Mouse (Mus musculus): ENCODE results near the gene Pip4k2a.

DNA sequence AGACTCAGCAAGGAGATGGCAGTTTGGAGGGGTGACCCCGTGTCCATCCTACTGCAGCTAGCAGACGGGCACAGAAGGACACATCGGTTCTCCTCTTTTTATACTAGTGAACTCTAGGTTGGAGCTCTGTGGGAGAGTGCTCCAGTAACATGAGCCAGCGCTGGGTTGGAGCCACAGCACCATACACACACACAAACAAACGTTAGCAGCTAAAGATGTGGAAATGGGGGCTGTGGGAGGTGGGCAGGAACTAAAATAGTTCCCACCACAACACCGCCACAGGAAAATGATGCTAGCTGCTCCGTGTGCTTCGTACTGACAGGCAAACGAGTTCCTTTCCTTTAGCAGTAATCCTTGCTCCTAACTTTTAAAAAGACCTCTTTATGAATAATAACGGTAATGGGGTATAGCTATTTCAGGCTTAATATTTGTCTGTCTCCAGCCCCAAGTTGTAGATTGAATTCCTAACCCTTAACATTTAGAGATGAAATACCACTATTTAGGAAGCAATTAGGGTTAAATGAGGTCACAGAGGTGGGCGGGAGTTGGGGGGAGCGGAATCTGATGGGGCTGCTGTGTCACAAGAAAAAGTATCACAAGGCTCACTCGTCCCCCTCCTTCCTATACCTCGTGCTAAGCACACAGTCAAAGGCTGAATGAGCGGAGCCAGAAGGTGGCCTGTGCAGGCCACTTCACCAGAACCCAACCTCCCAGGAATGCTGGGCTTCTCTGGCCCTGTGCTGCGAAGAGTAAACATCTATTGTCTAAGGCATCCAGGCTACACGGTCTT is 73.9 kb downstream of the Pip4k2a start:
- TF ChIP-seq CTCF (IDR thresholded peaks at IDR 0.05; ENCODE audit: borderline replicate concordance, insufficient read depth, low read depth, low read length) (no peak), POLR2A (IDR thresholded peaks at IDR 0.05; ENCODE audit: borderline replicate concordance, insufficient read depth, low read length) (no peak)
